Mouse (Mus musculus): Measurements from ENCODE around the gene Tspan10.

Tspan10 gene

GRCm38 (mm10) chr11:120454965-120455364, 12.5 kb downstream of the Tspan10 start:
- DNase-seq (ENCODE audit: low spot score in 2 of 2), result no peak

DNA sequence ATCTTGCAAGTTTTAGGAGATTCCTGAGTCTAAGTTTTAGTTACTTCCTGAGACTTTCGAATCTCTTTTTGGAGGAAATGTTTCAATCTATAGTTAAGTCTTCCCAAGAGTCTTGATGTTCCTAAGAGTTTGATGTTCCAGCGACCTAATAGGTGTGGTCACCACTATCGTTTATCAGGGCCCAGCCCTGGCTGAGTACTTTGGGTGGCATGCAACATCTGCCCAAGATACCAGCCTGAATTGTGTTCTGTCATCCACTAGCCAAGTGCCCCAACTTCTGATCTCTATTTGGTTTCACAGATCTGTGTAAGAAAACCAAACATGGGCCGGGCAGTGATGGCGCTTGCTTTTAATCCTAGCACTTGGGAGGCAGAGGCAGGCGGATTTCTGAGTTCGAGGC, 13.0 kb downstream of the Tspan10 start:
- DNase-seq (ENCODE audit: low spot score in 2 of 2), result no peak

DNA sequence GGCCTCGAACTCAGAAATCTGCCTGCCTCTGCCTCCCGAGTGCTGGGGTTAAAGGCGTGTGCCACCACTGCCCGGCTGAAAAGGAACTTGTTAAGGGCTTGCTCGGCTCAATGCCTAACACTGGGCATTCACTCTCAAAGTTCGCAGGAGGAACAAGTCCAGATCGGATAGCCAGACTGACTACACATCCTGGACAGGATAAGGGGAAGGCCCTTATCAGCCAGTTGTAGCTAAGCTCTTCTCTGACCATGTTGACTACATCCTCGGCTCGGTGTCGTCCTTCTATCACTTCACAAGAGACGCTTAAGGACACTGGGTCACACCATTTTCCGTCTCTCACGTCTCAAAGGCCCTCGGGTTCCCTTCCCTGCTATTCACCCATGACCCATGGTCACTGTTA, 14.9 kb downstream of the Tspan10 start:
- DNase-seq (ENCODE audit: low spot score in 2 of 2), result no peak

DNA sequence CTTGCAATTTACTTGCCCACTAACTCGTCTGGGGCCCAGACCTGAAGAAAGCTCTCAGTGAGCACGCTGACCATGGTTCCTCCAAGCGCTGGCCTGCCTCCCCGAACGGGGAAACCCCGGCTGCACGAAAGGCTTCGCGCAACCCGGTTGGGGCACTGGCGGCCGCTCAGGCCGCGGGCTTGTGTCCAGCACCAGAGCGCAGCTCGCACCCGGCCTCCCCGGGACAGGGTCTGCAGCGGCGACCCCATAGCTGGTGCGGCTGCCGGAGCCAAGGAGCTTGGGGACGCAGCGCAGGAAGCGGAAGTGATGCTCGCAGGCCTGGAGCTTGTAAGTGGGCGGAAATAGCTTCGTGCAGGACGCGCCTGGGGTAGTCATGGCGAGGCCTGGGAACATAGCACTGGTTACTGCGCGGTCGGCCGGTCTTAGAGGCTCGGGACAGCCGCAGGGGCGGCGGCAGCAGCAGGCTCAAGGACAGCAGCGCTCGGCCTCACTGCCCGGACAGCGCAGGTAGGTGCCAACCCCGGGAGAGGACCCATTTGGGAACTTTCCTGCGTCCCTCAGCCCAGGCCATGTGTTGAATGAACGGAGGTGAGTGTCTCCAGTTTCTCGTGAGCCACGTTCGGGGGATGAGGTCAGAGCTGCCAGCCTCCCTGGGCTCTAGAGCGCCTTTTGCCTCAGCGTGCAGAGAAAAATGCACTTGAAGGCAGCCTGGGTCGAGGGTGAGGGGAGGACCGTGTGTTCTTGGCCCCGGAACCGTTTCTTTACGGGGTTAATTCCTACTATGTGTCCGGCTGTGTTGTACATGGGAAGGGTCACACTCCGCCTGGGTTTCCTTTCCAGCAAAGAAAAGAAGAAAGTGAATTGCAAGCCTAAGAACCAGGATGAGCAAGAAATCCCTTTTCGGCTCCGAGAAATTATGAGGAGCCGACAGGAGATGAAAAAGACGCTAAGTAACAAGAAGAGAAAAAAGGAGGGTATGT, 15.6 kb downstream of the Tspan10 start, which contains the start of the genes Oxld1 and Ccdc137:
TSS of gene Oxld1 (minus strand) at position 297 of the 980 bp plus-strand sequence.
TSS of gene Ccdc137 (plus strand) at position 344 of the 980 bp plus-strand sequence.
- DNase-seq (ENCODE audit: low spot score in 2 of 2), result peak; percentile 69 to 86

GRCm38 (mm10) chr11:120458847-120459597, 16.6 kb downstream of the Tspan10 start:
- no peak for DNase-seq (ENCODE audit: low spot score in 2 of 2)

GRCm38 (mm10) chr11:120463536-120463935, 21.1 kb downstream of the Tspan10 start:
- DNase-seq (ENCODE audit: low spot score in 2 of 2), result no peak

GRCm38 (mm10) chr11:120464365-120464764, 21.9 kb downstream of the Tspan10 start:
- no peak for DNase-seq (ENCODE audit: low spot score in 2 of 2)

DNA sequence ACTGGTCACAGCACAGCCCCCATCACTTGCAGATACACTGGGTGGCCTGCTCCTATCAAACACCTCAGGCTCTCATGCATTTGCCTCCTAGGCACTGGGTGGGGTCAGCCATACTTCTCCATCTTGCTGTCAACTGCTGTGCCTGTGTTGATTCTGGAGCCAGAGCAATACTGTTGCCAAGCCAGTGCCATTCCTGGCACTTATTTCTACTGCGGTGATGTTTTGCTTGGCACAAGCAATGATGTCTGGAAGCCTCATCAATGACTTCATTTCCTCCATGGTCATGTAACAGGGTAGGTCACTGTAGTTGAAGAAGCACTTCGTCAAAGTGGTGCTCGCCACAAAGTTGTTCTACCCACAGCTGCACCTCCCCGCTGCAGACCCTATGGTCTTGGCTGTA, 23.1 kb downstream of the Tspan10 start:
- DNase-seq (ENCODE audit: low spot score in 2 of 2), result no peak

- DNase-seq (ENCODE audit: low spot score in 2 of 2), result peak; percentile 94 to 96
Measured at GRCm38 (mm10) chr11:120467051-120467735, 24.7 kb downstream of the Tspan10 start, which contains the start of gene Arl16. Gene Arl16 (minus strand): TSS chr11:120467607.

DNA sequence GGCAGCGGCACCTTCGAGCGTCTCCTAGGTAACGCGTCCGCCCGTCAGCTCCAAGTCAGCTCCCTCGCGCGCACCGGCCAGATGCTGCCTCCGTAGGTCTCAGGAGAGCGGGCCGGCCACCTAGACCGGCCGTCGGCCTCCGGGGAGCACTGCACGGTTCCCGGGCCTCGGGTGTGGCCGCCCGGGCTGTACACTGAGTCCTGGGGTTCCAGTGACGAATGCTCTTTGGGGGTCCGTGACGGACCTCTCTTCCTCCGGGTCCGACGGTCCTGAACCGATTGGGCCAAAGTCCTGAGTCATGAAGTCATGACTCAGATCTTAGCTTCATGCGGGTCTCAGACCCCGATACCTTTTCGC, 25.3 kb downstream of the Tspan10 start:
- no peak for DNase-seq (ENCODE audit: low spot score in 2 of 2)

GRCm38 (mm10) chr11:120472052-120472451, 29.6 kb downstream of the Tspan10 start:
- no peak for DNase-seq (ENCODE audit: low spot score in 2 of 2)

GRCm38 (mm10) chr11:120483448-120483934, 41.0 kb downstream of the Tspan10 start:
- DNase-seq (ENCODE audit: low spot score in 2 of 2), result peak in 1 of 2 experiments; percentile 65

- peak; percentile 84 to 92 for DNase-seq (ENCODE audit: low spot score in 2 of 2)
Measured at GRCm38 (mm10) chr11:120484265-120484981, 42.0 kb downstream of the Tspan10 start, which contains the start of gene Mrpl12. Gene Mrpl12 (plus strand): TSS chr11:120484613.

DNA sequence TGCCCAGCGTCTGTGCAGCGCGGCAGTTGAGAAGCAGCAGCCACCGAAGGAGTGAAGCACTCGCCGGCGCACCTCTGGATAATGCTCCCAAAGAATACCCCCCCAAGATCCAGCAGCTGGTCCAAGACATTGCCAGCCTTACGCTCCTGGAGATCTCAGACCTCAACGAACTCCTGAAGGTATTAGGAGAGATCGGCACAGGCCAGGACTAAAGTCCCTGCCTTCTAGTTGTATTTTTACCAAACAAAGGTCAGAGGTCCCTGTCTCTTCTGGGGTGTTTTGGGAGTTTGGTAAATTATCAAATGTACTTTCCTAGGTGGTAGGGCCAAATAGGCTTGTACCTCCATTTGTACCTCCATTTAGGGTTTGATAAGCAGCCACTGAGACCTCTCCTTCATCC, 42.8 kb downstream of the Tspan10 start:
- DNase-seq (ENCODE audit: low spot score in 2 of 2), result no peak

DNA sequence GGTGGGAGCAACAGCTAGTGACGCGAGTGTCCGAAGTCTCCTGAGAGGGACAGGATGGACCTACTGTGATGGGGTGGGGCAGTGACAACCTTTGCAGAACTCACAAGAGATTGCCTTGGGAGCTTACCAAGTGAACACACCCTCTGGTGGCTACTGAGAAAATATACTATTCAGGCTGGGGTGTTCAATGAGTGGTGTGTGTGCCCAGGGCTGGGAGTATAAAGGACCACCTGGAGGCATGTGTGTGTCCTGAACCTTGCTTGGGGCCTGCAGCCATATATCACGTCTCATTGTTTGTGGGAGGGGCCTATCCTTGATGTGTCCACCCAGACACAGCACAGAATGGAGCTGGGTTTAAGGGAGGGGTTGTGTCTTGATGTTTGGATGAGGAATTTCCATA, 46.1 kb downstream of the Tspan10 start:
- no peak for DNase-seq (ENCODE audit: low spot score in 2 of 2)

- DNase-seq (ENCODE audit: low spot score in 2 of 2), result peak; percentile 73 to 83
Measured at GRCm38 (mm10) chr11:120489054-120489761, 46.8 kb downstream of the Tspan10 start.

- DNase-seq (ENCODE audit: low spot score in 2 of 2), result no peak
Measured at GRCm38 (mm10) chr11:120490291-120491046, 48.0 kb downstream of the Tspan10 start.

- DNase-seq (ENCODE audit: low spot score in 2 of 2), result peak; percentile 90 to 93
Measured at GRCm38 (mm10) chr11:120491317-120492023, 49.0 kb downstream of the Tspan10 start, which contains the start of gene Slc25a10. Gene Slc25a10 (plus strand): TSS chr11:120491840.

Data from spleen, postnatal 4 days (tissue).